Mouse (Mus musculus) limb, embryonic 14.5 days (tissue): Measurements from ENCODE around the gene Phtf2. TPM values are rescaled to one million over a fixed set of nuclear protein-coding genes. Genes with fewer than 3 reads are reported as not detected.

Experiments
- ATAC-seq: fragments of 200-750 bp; cut with Nextera tagmentation; 2 replicates; pipeline ENCODE4 v1.8.0; 2017; ENCODE audit warnings: low read depth, moderate number of reproducible peaks, moderate TSS enrichment; ENCODE audit not compliant: low FRiP score
- DNase-seq: peaks from one replicate; pipeline ENCODE4 v3.0.0-alpha.2; 2015; ENCODE audit warnings: low spot score
- H3K27ac ChIP-seq: fragments of 300-500 bp; sonication (generic); replicated peaks from 2 replicates; pipeline ENCODE4 v1.5.1; 2014; ENCODE audit warnings: low read depth, mild to moderate bottlenecking, low read length, moderate library complexity, mixed read lengths
- H3K27me3 ChIP-seq: fragments of 300-500 bp; sonication (generic); 2 replicates; pipeline ENCODE4 v1.6.1; 2014; ENCODE audit warnings: low read length, mixed read lengths; ENCODE audit not compliant: control insufficient read depth, insufficient read depth
- H3K36me3 ChIP-seq: fragments of 300-500 bp; sonication (generic); 2 replicates; pipeline ENCODE4 v1.6.1; 2014; ENCODE audit warnings: mild to moderate bottlenecking, low read length, moderate library complexity, mixed read lengths; ENCODE audit not compliant: control insufficient read depth, insufficient read depth
- H3K4me1 ChIP-seq: fragments of 300-500 bp; sonication (generic); 2 replicates; pipeline ENCODE4 v1.6.1; 2014; ENCODE audit warnings: antibody characterized with exemption, low read length, mixed read lengths; ENCODE audit not compliant: control insufficient read depth, insufficient read depth
- H3K4me2 ChIP-seq: fragments of 300-500 bp; sonication (generic); replicated peaks from 2 replicates; pipeline ENCODE4 v1.6.1; 2014; ENCODE audit warnings: low read depth, mild to moderate bottlenecking, low read length, moderate library complexity; ENCODE audit not compliant: severe bottlenecking
- H3K4me3 ChIP-seq: fragments of 300-500 bp; sonication (generic); replicated peaks from 2 replicates; pipeline ENCODE4 v1.5.1; 2014; ENCODE audit warnings: low read length
- H3K9ac ChIP-seq: fragments of 300-500 bp; sonication (generic); 2 replicates; pipeline ENCODE4 v1.6.1; 2014; ENCODE audit warnings: mild to moderate bottlenecking, low read depth, low read length, moderate library complexity; ENCODE audit not compliant: severe bottlenecking
- H3K9me3 ChIP-seq: fragments of 300-500 bp; sonication (generic); 2 replicates; pipeline ENCODE4 v1.6.1; 2016; ENCODE audit warnings: low read length; ENCODE audit not compliant: control insufficient read depth
- POLR2A ChIP-seq: fragments of 200-500 bp; IDR thresholded peaks from 2 replicates; pipeline ENCODE4 v1.8.0; 2012; ENCODE audit warnings: inconsistent platforms, mild to moderate bottlenecking, moderate library complexity, borderline replicate concordance; ENCODE audit not compliant: insufficient read depth, insufficient read length; ENCODE audit errors: extremely low read depth
- WGBS: fragments of 180-500 bp; shearing (Covaris S2); extraction: QIAGEN DNeasy Blood & Tissue Kit; methylation state at CpG from one replicate; pipeline ENCODE4 v1.1.7; 2014; 5-methylcytosine and 5-hydroxymethylcytosine counted together
- polyA plus RNA-seq, 2 experiments: library from polyadenylated mRNA; depleted of rRNA in 1 of 2; stranded (reverse) in 1 of 2; unstranded in 1 of 2; fragments of >200 nt; fragmentation: Nextera tagmentation in 1 of 2; extraction: Ambion mirVana in 1 of 2; gene quantifications; 2 replicates each; pipeline versions ENCODE4 v1.2.1 to v1.2.3; 2012 to 2014

Gene Phtf2
- polyA plus RNA-seq, 2 experiments, result 8.6 to 14.9 TPM

- Histone ChIP-seq H3K36me3 (no peaks in the 10 kb centered on the region), H3K27me3 (no peaks in the 10 kb centered on the region), H3K27ac (no peak overlapping the region), H3K4me2 (no peak overlapping the region), H3K9ac (no peak overlapping the region), H3K9me3 (no peaks in the 10 kb centered on the region), H3K4me1 (no peaks in the 10 kb centered on the region), H3K4me3 (no peak overlapping the region)
- TF ChIP-seq POLR2A, result no peak
- 18% methylated on average over 5 of the region's 5 CpGs for WGBS
- DNase-seq (no peak), ATAC-seq (no peak)
Observed at GRCm38 (mm10) chr5:20753963-20754362, 128.0 kb downstream of the Phtf2 start.

GRCm38 (mm10) chr5:20753096-20753495 lies 128.8 kb downstream of the Phtf2 start:
- Histone ChIP-seq H3K4me1 (no peaks in the 10 kb centered on the region), H3K4me3 (no peak overlapping the region), H3K4me2 (no peak overlapping the region), H3K27me3 (no peaks in the 10 kb centered on the region), H3K27ac (no peak overlapping the region), H3K9ac (no peak overlapping the region), H3K36me3 (no peaks in the 10 kb centered on the region), H3K9me3 (no peaks in the 10 kb centered on the region)
- no peak for TF ChIP-seq POLR2A
- ATAC-seq, result no peak
- 64% methylated on average over 2 of the region's 2 CpGs for WGBS
- no peak for DNase-seq

- no peak for ATAC-seq
- H3K27me3 ChIP-seq, result no peaks in the 10 kb centered on the region
- H3K9ac ChIP-seq, result no peak overlapping the region
- H3K4me2 ChIP-seq, result no peak overlapping the region
- no peak for TF ChIP-seq POLR2A
- 58% methylated on average over 7 of the region's 7 CpGs for WGBS
- H3K4me3 ChIP-seq, result no peak overlapping the region
- no peak for DNase-seq
- H3K36me3 ChIP-seq, result no peaks in the 10 kb centered on the region
- peak overlapping the region; percentile 21; the same call in 1 of the 2 replicates for H3K27ac ChIP-seq
- H3K4me1 ChIP-seq, result no peaks in the 10 kb centered on the region
- H3K9me3 ChIP-seq, result no peaks in the 10 kb centered on the region
Observed at GRCm38 (mm10) chr5:20751696-20752095, 130.2 kb downstream of the Phtf2 start.

- Histone ChIP-seq H3K9me3 (no peaks in the 10 kb centered on the region), H3K4me1 (no peaks in the 10 kb centered on the region), H3K9ac (no peak overlapping the region), H3K27me3 (no peaks in the 10 kb centered on the region), H3K4me2 (no peak overlapping the region), H3K27ac (no peak overlapping the region), H3K36me3 (no peaks in the 10 kb centered on the region), H3K4me3 (no peak overlapping the region)
- DNase-seq, result no peak
- no peak for ATAC-seq
- no peak for TF ChIP-seq POLR2A
- 77% methylated on average over 7 of the region's 7 CpGs for WGBS
Observed at GRCm38 (mm10) chr5:20751000-20751399, 130.9 kb downstream of the Phtf2 start.

GRCm38 (mm10) chr5:20749535-20749934 lies 132.4 kb downstream of the Phtf2 start:
- Histone ChIP-seq H3K9ac (no peak overlapping the region), H3K4me3 (no peak overlapping the region), H3K4me1 (no peaks in the 10 kb centered on the region), H3K9me3 (no peaks in the 10 kb centered on the region), H3K36me3 (no peaks in the 10 kb centered on the region), H3K27ac (no peak overlapping the region), H3K4me2 (no peak overlapping the region), H3K27me3 (no peaks in the 10 kb centered on the region)
- TF ChIP-seq POLR2A, result no peak
- ATAC-seq (no peak), DNase-seq (no peak)
- WGBS, result 75% methylated on average over 3 of the region's 3 CpGs

GRCm38 (mm10) chr5:20748856-20749255 lies 133.1 kb downstream of the Phtf2 start:
- Histone ChIP-seq H3K27me3 (no peaks in the 10 kb centered on the region), H3K27ac (no peak overlapping the region), H3K36me3 (no peaks in the 10 kb centered on the region), H3K9ac (no peak overlapping the region), H3K4me2 (no peak overlapping the region), H3K4me1 (no peaks in the 10 kb centered on the region), H3K9me3 (no peaks in the 10 kb centered on the region), H3K4me3 (no peak overlapping the region)
- ATAC-seq (no peak), DNase-seq (no peak)
- WGBS, result 78% methylated on average over 8 of the region's 8 CpGs
- no peak for TF ChIP-seq POLR2A
